Mouse (Mus musculus) gastrocnemius, adult 8-10 months (tissue): ENCODE measurements around the gene Lrwd1. TPM values are rescaled to one million over a fixed set of nuclear protein-coding genes. Genes with fewer than 3 reads are reported as not detected.
"Not testable (repeated sequence)": the region's sequence is repeated elsewhere in the genome, so short reads cannot be mapped to it uniquely, and the experiment has no call there.

Experiments used
- DNase-seq, 2 experiments: peaks; one replicate each; pipeline ENCODE4 v3.0.0; 2022; ENCODE audit warnings: low spot score in 2 of 2
- total RNA-seq, 4 experiments: library from RNA; stranded (reverse); gene quantifications; 2 replicates each; pipeline ENCODE4 v1.2.4; 2022

Lrwd1 gene
- total RNA-seq, result 1 to 10 TPM; 4.1 to 5.7 (median 4.2) TPM

DNA sequence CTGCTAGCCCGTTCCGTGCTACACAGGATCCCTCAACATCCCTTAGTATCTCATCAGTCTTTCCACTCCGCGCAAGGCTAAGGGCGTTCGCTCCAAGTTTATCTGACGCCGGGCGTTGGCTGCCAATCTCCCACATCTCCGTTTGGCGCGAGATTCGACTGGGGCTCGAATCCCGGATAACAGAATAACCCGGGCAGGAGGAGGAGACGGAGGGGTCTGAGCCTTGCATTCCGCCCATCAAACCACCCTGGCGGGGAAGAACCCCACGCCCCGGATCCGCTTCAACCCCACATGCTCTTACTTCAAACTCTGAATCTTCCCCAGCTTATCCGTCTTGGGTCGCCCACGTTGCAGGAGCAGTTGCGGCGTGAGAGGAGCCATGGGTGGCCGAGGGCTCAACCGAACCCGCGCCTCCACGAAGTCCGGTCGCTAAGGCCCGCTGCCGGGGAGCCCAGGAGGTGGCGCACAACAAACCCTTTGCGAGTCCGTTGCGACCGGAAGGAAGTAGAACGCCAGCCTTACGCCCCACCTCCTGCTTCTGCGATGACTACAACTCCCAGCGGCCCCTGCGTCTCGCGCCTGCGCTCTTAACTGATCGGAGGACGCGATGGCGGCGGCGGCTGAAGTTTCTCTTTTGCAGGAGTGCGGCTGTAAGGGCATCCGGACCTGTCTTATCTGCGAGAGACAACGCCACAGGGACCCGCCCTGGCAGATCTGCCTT lies at the start of gene Lrwd1, which contains the start of gene Alkbh4:
Gene Lrwd1, minus strand, starts transcription at position 504 of the 721 bp plus-strand sequence.
Gene Alkbh4, plus strand, starts transcription at position 576 of the 721 bp plus-strand sequence.
- DNase-seq, result peak; percentile 92 to 96

DNA sequence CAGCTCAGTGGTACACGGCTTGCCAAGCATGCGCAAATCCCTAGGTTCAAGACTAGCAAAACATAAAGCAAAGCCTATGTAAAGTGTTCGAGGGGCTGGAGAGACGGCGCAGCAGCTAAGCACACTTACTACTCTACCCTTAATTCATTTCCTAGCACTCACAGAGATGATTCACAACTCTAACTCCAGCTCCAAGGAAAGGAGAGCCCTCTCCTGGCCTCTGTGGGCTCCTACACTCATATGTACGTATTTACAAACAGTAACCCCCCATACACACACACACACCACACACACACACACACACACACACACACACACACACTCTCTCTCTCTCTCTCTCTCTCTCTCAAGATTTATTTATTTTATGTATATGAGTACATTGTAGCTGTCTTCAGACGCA lies 47.9 kb upstream of the Lrwd1 start:
- DNase-seq, result no peak

DNA sequence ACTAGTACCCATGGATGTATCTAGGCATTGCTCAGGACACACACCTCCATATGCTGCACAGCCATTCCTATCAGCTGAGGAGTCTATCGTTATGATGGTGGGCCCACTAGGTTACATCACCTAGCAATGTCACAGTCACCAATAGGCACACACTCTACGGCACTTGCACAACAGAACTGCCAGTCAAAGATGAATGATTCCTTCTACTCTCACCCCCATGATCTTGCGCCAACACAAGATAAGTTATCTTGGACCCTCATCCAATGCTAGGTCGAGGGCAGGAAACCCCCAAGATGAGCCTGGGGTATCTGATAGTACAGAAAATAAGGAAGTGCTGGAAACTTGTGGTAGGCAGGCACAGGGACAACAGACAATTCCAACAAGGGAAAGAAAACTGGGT lies 47.0 kb upstream of the Lrwd1 start:
- no peak for DNase-seq

DNA sequence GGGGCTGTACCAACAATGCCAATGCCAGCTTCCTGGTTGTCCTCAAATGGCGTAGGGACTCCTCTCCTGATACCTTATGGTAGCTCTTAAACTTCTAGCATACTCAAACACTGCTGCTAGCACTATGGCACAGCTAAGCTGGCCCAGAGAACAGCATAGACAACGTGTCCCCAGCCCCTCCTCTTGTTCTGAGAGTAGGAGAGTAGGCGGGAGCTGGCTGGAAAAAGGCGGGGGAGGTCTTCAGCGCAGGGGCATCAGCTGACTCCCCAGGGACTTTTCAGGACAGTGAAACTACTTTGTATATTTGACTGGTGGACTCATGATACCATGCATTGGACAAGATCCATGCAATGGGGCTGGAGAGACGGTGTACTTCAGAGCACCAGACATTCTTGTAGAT lies 46.2 kb upstream of the Lrwd1 start:
- DNase-seq, result no peak

DNA sequence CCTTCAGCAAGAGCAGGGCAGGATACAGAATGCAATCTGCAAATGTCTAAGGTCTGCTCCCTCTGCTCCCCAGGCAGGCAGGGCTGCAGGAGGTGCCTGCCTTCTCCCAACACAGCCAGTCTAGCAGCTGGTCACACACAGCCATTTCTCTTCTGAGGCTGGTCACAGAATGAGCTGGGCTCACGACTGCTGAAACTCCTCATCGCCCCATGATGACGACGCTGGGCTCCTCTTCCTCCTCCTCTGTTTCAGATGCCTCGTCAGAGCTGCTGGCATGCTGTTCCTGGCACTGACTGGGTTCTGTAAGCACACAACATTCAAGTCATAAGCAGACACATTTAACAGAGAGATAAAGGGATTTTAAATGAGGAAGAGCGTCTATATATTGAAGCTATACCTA lies 45.3 kb upstream of the Lrwd1 start:
- no peak for DNase-seq

DNA sequence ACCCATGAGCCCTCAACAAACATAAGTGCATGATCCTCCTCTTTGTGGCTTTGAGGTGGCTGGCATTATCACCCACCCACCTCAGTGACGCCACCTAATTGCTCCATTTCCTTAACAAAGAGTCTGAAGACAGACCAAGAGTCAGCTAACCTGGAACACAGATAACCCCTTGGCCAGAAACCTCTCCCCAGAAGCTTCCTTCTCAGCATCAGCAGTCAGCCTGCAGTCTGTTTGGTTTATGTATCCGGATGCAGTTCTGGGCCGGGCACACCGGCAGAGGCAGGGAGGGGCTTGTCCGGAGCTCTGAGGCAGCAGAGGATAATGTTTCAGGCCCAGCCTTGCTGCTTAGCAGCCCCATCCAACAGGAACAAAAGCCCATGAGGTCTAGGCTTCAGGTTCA lies 43.7 kb upstream of the Lrwd1 start:
- DNase-seq, result no peak

DNA sequence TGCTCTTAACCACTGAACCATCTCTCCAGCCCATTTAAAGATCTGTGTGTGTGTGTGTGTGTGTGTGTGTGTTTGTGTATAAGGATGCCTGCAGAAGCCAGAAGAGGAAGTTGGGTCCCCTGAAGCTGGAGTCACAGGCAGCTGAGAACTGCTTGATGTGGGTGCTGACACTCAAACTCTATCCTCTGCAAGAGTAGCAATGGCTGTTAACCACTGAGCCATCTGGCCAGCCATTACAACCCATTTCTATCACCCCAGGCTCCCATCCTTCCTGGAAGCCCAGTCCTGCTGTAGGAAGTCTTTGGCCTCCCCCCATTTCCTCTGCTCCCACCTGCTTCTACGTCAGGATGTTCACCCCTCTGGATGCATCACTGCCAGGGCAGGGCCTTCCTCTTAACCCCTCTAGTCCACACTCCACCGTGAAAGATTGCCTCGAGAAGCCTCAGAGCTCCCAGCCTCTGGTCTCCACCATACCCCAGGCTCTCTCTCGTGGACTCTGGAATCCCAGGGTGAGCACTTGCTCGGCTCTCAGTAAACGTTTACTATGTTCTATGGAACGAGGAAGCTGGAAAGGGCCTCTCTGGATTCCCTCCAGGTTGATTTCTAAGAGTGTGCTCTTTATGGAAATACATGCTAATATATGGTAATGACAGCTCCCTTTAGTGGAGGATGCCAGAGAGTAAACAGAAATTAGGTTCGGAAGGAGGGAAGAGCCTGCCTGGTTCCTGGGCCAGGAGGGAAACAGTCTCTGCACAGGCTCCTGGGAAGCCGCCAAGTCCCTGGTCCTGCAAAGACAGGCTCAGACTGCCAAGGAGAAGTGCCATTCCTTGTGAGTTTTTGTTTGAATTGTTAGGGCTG lies 38.0 kb upstream of the Lrwd1 start:
- DNase-seq, result no peak

DNA sequence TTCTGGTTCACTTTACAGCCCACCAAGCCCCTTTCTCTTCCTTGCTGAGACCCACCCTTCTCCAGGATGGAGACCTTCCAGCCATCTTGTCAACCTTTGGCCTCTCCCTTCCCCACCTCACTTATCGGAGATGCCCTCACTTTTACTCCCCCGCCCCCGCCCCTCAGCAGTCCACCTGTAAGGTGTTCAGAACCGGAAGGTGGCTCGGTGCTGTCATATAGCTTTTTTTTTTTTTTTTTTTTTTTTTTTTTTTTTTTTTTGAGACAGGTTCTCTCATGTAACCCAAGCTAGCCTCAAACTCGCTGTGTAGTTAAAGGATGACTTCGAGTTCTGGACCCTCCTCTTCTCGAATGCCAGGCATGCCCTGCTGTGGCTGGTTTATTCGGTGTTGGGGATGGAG lies 37.1 kb upstream of the Lrwd1 start:
- no peak for DNase-seq

DNA sequence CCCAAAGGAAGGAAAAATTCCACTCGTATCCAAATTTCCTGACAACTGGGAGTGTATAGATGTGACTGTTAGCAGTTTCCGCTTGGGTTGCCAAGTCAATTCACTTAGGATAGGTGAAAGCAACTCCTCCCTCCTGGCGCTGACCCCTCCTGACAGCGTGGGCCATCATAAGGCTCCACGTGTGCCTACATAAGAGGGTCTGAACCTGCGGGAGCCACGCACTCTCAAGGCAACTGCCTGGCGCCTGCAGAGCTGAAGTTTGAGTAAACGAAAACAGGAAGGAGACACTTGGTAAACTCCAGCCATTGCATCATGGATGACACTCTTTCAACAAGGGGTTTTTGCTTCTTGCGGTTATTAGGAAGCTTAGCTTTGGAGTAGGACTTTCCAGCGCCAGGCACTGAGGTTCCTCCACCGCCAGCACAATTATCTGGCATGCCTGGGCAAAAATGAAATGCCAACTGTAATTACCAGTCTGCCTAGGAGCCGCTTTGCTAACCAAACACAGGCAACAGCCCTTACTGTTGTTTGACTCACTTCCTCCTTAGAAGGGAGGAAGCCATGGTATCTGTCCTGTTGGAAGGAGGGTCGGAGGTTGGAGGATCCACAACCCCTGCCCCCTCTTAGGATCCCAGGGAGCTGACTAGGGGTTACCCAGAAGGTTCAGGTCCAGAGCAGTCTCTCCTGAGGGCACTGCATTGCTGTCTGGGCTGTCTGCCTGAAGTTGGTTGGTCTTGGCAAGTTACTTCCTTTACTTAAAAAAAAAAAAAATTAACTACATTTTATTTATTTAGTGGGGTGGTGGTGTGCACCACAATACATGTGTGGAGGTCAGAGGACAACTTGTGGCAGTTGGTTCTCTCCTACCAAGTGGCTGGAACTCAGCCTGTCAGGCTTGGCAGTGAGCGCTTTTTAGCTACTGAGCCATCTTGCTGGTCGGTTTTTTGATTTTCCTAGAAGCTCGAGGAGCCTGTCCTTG lies 35.8 kb upstream of the Lrwd1 start:
- DNase-seq, result no peak

DNA sequence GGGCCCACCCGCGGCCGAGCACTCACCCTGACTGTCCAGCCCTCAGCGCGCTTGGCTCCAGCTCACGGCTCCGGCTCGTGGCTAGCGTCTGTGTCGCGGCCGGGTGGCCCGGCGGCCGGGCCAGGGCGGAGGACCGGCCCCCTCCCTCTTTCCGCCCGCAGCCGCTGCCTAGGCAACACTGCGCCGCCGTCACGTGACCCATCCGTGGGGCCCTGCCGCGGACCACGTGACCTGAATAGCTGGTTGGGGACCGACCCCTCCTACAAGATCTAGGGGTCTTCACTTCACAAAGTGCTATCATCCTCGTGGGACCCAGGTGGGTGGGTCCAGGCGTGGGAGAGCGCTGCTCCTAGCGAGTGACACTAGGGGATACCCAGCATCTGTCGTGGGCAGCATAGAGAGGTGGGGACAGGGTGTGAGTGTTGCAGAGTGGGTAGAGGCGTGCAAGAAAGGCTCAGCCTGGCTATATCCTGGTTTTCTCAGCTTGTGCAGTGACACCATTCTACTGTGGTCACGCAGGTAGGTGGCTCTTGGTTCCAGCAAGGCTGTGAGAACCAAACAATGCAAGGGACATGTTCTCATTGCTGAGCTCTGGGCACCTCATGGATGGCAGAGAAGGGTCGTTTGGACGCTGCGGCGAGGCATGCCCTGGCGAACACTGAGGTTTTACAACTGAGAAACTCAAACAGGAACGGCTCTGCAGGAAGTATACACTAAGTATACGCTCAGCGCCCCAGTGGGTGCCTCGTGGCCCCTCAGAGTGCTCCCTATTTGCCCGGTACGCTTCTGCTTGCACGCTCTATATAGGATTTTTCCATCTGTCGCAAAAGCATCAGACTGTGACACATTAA lies 34.9 kb upstream of the Lrwd1 start, which contains the start of gene Orai2:
Gene Orai2, minus strand, starts transcription at position 202 of the 851 bp plus-strand sequence.
- DNase-seq, result peak; percentile 34 to 52

DNA sequence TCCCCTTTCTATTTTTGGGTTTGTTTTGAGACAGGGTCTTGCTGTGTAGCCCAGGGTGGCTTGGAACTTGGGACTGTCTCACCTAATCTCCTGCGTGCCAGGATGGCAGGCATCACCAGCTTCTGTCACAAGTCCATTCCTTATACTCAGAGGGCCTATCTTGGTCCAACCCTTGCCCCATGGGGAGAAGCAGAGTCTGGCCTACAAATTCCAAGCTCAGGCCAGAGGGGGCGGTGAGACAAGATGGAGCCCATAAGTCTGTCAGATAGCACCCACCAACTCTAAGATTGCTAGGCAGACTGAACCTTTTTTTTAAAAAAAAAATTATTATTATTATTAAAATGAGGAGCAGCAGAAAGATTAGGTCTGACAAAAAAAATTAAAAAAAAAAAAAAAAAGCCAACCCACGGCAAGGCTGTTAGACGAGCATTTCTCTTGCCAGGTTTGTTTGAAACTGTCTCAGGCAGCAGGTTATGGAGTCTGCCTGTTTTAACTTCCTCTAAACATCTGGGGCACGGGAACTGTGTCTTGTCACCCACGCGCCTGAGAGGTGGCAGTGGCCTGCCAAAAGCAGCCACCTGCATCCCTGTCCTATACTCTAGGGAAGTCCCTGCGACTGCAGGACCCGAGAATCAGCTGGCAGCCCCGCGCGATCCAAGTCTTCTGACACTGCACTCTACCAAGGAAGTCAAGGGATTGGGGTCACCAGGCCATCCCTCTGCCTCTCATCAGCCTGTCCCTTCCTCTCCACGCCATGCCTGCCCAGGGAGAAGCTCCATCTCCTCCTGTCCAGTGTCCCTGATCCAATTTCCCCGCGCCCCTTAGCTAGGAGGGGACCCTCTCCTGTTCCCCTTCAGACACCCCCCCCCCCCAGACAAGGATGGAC lies 34.0 kb upstream of the Lrwd1 start:
- DNase-seq, result no peak

DNA sequence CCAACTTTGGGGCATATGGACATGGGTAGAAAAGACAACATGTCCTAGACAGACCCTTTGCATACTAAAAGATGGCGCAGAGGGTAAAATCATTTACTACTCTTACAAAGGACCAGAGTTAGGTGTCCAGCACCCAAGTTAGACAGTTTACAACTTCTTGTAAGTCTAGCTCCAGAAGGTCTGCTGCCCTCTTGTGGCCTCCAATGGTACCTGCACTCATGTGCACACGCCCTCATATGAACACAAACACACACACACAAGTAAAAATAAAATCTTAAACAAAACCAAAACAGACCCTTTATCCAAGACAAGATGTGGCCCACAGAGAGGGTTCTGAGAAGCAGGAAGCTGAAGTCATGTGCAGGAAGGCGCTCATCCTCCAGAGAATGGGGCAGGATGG lies 32.2 kb upstream of the Lrwd1 start:
- DNase-seq, result no peak

DNA sequence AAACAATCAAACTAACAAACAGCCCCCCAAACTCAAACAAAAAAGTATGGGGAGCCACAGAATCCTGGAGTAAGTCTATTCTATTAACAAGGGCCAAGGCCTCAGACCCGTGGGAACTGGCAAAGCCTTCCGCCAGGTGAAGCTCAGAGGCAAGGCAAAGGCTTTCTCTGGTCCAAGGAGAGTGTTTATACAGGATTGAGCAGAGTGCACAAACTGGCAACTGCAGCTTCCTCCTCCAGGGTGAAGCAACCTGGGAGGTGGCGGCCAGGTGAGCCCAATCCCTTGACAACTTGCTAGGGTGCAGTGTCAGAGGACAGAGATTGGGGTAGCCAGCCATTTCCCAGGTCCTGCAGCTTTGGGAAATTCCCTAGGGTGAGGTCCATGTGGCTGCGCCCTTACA lies 31.4 kb upstream of the Lrwd1 start:
- DNase-seq, result no peak

DNA sequence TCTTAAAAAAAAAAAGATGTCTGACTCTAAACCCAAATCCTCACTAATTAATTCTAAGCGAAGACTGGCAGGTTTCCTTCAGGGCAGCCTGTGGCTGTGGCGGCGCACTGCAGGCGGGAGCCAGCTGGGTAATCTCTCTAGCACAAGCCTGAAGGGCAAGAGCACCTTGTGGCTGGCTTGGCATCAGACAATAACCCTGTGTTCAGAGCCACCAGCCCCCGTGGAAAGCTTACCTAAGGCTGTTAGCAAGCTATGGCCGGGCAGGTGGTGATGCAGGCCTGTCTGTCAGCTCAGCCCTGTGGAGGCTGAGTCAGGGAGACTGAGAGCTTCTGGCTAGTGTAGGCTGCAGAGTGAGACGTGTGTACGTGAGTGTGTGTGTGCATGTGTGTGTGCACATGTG lies 29.4 kb upstream of the Lrwd1 start:
- no peak for DNase-seq

DNA sequence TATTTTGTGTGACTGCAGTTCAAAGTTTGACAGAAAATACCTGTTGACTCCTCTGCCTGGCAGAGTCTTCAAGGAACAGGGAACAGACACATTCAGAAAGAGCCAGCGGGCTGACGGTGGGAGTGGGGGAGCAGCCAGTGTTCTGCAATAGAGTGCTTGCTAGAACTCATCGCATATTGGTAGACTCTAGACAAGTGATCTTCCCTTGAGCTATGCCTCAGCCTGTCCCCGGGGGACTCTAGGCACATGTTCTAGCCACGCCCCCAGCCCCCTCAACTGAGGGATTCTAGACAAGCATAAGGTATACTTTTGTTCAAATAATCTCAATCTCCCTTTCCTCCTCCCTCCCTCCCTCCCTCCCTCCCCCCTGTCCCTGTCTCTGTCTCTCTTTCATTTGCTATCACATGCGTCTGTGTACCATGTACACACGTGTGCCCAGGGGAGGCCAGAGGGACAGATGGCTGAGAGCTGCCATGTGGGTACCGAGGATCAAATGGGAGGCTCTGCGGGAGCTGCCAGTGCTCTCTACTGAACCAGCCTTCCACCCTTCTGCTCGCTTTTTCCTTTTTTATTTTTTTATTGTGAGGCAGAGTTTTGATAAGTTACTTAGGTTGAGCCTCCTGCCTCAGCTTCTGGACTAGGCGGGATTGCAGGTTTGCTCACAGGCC lies 28.1 kb upstream of the Lrwd1 start:
- no peak for DNase-seq

DNA sequence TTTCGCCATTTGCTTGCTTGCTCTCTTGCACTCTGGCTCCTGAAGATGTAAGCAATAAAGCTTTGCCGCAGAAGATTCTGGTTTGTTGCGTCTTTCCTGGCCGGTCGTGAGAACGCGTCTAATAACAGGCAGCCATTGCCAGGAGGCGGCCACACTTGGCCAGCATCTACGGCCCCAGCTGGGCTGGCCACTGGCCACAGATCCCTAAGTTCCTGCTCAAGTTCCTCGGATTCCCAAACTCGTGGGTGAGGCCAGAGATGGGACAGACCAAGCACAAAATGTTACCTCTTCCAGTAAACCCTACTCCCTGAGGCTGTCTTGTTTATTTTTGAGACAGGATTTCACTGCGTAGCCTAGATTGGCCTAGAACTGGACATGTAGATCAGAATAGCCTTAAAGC lies 24.2 kb upstream of the Lrwd1 start:
- peak; percentile 65 to 72 for DNase-seq

DNA sequence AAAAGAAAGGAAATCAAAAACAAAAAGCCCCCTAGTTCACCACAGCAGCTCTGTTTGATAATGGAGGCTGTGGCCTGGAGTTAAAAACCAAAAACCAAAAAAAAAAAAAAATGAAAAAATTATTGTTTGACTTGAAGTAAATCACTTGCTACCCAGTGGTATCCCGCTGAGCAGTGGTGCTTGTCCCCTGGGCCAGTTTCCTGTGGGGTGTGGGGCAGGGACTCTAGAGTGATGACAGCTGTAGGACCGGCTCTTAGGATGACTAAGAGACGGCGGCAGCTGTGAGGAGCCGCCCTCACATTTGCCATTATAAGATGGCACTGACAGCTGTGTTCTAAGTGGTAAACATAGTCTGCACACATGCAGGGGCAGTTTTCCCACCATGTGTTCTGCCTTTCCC lies 19.5 kb upstream of the Lrwd1 start:
- DNase-seq, result no peak

DNA sequence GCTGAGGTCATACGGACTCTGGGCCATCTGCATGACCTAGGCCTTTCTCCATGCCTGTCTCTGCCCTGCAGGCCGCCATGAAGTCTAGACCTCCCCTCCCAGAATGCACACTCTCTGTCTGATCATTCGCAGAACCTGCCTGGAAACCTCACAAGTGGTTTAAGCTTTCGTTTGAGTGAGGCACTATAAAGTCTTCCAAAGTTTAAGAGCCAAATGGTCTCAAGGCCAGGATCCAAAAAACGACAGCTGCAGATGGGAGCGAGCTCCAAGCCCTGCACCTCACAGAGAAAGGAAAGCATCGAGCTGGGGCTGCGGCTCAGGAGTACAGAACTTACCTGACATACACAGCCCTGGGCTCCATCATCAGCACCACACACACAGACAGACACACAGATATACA lies 16.5 kb upstream of the Lrwd1 start:
- no peak for DNase-seq

DNA sequence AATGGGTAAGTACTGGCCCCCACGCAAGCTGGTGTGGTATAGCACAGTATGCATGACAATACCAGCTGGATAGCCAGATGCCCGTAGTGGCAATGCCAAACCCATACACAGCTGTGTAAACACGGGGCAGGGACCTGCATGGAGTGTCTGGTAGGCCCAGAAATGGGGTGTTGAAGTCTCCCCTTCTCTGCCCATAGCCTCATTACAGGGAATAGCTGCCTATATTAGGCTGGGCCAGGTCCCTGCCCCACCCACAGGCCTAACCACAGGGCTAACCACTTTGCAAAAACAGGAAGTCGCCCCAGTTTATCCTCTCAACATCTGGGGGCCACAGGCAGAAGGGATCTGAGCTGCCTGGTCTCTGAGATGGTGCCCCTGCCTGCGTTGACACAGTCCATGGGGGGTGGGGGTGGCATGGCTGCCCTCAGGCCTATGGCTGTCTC lies 13.3 kb upstream of the Lrwd1 start:
- DNase-seq, result not testable (repeated sequence)
